Mouse (Mus musculus): ENCODE measurements at regions not wholly inside any gene's neighbourhood (a gene's known extent, or its start where the extent isn't known, plus 50 kb on each side); places are given as distances from the start of the nearest gene placed in this dataset.

GRCm38 (mm10) chr2:21908813-21909480, 318.4 kb upstream of the Myo3a start:
- no peak for DNase-seq (ENCODE audit: low spot score)

- peak; percentile 1 for DNase-seq (ENCODE audit: low spot score)
These were observed 317.8 kb upstream of the Myo3a start for GRCm38 (mm10) chr2:21909481-21909966.

GRCm38 (mm10) chr2:21917804-21918690, 309.3 kb upstream of the Myo3a start:
- DNase-seq (ENCODE audit: low spot score): no peak

DNA sequence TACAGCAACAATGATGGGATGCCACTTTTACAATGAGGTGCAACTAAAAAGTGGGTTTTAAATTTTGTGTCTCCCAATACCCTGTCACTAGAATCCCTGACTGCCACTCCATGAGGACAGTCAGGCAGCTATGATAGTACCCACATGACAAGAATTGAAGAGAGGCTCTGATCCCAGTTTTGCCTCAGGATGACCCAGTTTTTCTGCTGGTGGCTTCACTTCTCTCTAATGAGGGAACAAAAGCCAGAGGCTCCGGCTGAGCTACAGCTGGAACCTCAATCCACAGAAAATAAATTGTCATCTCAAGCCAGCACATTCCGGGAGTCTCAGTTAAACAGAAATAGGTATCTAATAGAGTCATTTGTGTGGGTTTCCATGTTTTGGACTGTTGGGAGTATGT, 308.2 kb upstream of the Myo3a start:
- DNase-seq (ENCODE audit: low spot score): no peak

DNA sequence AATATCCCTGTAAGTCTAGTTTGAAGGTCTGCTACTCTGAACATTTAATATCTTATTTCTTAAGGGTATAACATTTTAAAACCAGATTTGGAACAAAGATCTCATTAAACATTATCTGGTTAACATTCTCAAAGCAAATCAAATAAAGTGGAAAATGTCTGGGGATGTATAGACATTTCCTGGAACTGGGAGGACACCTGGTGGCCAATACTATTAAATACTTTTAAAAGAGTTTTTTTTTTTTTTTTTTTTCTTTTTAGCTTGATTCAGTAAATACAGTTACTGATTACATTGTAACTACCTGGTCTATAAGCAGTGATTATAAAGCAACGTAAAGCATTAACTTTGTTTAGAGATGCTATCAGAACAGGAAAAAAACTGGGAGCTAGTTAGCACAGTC, 299.6 kb upstream of the Myo3a start:
- no peak for DNase-seq (ENCODE audit: low spot score)

DNA sequence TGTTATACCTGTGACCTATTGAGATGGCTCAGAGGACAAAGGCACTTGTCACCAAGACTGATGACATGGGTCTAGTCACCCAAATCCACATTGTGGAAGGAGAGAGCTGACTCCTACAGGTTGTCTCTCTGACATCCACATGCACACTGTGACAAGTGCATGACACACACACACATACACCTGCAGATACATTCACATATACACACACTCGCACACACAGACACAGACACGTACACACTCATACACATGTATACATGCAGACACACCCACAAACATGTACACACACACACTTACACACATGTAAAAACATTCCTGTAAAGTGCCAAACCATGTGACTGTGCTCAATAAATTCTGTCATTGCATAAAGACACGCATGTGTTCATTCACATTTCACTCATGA, 287.3 kb upstream of the Myo3a start:
- DNase-seq (ENCODE audit: low spot score): no peak

- DNase-seq (ENCODE audit: low spot score): no peak
These were observed 286.4 kb upstream of the Myo3a start for GRCm38 (mm10) chr2:21940797-21941487.

DNA sequence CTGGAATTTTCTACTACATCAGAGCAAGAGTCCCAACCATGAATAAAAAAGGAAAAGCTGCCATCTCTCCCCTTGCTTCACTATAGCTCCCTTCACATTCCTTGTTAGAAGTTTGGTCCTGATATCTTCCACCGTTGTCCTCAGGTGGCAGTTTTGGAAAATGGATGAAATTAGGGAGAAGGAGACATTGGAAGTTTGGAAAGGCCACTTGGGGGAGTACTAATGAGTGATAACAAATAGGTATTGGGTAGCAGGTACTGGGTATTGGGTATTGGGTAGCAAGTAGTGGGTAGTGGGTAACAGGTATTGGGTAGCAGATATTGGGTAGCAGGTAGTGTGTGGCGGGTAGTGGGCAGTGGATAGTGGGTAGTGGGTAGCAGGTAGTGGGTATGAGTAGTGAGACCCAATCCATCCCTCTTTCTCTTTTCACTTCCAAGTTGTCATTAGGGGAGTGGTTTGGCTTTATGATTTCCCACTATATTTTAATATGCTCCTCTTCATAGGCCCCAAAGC, 285.8 kb upstream of the Myo3a start:
- no peak for DNase-seq (ENCODE audit: low spot score)

GRCm38 (mm10) chr2:21943676-21944075, 283.6 kb upstream of the Myo3a start:
- DNase-seq (ENCODE audit: low spot score): no peak

GRCm38 (mm10) chr2:21946484-21946883, 280.8 kb upstream of the Myo3a start:
- DNase-seq (ENCODE audit: low spot score): no peak

DNA sequence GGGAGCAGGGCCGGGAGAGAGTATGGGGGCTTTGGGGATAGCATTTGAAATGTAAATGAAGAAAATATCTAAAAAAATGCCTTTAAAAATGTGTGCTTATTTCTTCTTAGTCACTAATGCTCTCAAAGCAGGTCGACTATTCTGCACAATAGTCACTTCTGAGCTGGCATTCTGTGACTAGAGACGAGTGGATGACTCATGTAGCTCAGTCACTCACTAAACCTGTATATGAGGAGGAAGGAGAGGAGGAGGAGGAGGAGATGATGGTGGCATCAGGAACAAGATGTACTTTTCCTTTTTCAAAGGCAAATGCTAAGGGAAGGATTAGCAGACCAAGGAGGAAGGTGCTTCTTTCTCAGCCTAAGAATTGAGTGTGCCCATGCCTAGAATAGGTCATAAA, 276.0 kb upstream of the Myo3a start:
- DNase-seq (ENCODE audit: low spot score): no peak

DNA sequence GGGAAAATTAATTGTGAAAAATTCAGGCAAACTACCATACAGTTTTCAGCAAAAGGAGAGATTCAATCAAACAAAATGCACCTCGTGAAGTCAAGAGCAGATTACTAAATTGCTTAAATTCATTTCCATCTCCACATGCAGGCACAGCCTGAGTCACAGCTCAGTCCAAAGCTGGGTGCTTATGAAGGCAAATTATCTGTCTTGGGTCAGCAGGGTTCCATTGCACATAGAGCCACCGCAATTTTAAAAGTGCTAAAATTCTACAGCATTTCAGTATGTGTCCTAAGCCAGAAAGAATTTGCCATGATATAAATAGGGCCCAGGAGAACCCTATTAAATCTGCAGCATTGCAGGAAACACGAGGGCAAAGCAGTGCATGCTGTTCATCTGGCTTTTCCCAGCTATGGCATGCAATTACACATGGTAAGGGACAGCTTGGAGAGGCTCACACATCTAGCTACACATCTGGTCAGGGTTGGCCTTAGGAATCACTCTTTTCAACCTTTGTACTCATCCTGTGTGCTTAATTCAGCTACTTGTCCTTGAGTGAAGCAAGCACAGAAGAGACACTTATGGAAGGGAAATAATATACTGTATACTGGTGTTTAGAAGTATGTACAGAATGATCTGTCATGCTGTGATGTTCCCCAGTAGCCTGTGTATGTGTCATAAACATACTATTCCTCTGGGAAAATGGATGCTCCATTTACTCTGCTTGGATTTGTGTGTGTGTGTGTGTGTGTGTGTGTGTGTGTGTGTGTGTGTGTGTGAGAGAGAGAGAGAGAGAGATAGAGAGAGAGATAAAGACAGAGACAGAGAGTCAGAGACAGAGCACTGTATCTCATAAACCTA, 271.0 kb upstream of the Myo3a start:
- DNase-seq (ENCODE audit: low spot score): no peak

DNA sequence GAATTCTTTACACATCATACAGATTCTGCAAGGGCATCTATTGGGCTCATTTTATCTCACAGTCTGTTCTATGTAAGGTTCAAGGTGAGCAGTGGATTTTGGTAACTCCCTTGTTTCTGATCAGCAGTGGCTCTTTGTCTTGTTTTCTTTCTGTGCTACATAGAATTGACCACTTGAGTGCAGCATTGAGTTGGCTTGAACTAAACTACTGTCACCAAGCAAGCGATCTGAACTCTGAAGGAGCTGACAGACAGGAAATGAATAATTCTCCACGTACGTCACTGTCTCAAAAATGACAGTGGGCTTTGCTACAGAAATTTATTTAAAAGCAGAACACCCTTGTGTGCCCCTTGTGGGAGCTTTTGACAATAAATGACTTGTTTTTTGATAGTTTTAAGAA, 268.9 kb upstream of the Myo3a start:
- peak; percentile 12 for DNase-seq (ENCODE audit: low spot score)

DNA sequence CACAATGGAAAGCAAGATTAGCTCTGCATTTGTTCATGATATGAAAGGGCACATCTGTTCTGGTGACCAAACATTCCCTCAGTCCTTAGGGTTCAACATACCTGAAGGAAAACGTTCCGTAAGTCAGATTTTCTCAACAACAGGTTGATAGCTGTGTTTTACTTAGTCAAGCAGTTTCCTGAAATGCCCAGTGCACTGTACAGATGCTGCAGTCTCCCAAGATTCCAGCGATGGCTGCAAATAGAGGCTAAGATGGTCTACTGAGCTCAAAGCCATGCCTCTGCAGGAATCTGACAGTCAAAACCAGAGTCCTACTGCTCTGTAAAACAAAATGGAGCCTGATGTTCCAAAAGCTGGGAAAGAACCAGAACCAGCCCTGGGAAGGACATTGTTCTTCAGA, 268.5 kb upstream of the Myo3a start:
- no peak for DNase-seq (ENCODE audit: low spot score)

GRCm38 (mm10) chr2:21963343-21964026, 263.8 kb upstream of the Myo3a start:
- no peak for DNase-seq (ENCODE audit: low spot score)

DNA sequence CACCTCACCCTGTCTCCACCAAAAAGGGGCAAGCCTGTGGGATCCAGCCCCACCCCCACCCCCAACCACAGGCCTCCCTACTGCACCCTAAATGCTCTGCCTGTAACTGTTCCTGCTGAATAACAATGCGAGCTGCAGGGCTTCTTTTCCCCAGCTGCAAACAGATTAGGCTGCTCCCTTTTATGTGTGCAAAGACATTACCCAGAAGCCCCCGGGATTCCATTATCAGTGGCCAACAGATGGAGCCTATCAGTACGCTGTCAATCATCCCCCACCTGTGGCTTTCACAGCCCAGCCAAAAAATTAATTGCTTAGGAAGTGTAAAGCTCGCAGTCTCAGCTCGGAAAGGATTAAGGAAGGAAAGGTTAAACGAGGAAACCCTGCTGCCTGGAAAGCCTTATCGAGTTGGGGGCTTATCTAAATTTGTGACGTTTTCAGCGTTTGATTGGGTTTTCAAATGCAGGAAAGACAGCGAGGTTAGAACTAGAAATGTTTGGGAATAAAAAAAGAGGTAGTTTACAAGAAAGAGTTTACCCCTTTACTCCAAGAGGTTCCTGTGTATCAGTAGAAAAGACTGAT, 263.2 kb upstream of the Myo3a start:
- no peak for DNase-seq (ENCODE audit: low spot score)

GRCm38 (mm10) chr2:21970774-21971406, 256.4 kb upstream of the Myo3a start:
- DNase-seq (ENCODE audit: low spot score): no peak

- DNase-seq (ENCODE audit: low spot score): no peak
These were observed 252.7 kb upstream of the Myo3a start for GRCm38 (mm10) chr2:21974599-21974998.

DNA sequence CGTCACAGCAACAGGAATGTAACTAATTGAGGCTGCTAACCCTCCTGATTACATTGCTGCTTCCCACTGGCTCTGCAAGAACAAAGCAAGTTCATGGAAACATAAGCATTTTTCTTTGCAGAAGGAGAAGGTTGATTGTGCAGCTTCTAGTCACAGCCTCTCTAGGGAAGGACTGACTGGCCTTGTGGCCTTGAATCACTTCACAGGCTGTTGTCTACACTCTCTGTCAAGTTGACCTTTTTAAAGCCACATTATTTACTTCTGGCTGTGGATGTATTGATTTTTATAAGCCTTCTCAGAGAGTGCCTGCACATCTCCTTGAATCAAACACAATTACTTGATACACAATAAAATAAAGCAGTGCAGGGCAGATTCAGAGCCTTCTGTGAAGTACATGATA, 251.8 kb upstream of the Myo3a start:
- DNase-seq (ENCODE audit: low spot score): no peak

DNA sequence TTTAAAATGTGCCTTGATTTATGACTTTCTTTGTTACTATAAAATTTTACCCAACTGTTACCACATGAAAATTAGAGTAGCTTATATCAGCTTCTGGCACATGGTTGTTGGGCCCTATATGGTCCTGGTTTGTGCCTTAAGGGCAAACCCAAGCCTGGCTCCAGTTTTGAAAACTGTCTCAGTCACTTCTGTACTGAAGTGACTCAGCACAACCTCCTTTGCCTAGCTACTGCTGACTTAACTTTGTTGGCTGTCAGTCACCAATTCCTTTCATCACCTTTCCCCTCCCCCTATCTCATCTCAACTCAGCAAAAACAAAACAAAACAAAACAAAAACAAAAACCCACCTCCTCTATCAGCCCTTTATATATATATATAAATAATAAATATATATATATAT, 251.0 kb upstream of the Myo3a start:
- no peak for DNase-seq (ENCODE audit: low spot score)
